Mouse (Mus musculus) right cerebral cortex, adult 2 months (tissue): ENCODE measurements around the gene Plp2.
A peak's percentile ranks its signal among the peaks of the same experiment; 100 is the strongest.
"Not testable (repeated sequence)": the region's sequence is repeated elsewhere in the genome, so short reads cannot be mapped to it uniquely, and the experiment has no call there.

Experiments used
- DNase-seq, 2 experiments: peaks; one replicate each; pipeline ENCODE4 v3.0.0; 2021 to 2022; ENCODE audit warnings: low spot score in 2 of 2

Plp2 gene

DNA sequence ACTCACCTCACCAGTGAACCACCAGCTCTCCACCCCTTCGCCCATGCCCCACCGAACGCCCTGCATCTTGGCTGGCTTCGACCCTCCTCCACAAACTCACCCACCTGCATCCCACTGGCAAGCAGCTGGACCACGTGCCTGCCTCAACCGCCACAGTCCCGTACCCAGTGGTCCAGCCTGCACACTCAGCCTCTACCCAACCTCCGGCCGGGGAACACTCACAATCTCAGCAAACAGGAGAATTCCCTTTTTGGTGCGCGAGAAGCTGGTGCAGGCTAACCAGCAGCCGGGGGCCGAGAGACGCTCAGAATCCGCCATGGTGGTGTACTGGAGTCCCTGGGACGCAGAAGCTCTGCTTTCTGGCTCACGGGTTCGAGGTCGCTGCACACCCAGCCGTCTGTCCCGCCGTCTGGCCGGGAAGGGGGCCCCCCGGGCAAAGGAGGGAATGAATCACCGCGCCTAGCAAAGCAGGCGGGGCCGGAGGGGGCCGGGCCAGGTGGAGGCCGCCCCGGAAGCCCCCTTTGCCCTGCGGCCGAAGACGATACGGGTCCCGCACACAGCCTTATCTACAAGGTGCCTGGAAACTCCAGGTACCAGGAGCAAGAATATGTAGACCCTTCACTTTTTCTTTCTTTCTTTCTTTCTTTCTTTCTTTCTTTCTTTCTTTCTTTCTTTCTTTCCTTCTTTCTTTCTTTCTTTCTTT lies at the start of gene Plp2:
Plp2 (minus strand) TSS at position 470 of the 703 bp plus-strand sequence.
- DNase-seq = peak in 1 of 2 experiments; percentile 22

DNA sequence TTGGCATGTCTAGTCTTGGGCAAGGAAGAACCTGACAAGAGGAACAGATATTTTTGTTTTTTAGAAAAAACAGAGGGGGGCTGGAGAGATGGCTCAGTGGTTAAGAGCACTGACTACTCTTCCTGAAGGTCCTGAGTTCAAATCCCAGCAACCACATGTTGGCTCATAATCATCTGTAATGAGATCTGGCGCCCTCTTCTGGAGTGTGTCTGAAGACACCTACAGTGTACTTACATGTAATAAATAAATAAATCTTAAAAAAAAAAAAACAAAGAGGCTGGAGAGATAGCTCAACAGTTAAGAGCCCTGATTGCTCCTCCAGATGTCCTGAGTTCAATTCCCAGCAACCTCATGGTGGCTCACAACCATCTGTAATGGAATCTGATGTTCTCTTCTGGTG lies 44.9 kb upstream of the Plp2 start:
- not testable (repeated sequence) for DNase-seq

DNA sequence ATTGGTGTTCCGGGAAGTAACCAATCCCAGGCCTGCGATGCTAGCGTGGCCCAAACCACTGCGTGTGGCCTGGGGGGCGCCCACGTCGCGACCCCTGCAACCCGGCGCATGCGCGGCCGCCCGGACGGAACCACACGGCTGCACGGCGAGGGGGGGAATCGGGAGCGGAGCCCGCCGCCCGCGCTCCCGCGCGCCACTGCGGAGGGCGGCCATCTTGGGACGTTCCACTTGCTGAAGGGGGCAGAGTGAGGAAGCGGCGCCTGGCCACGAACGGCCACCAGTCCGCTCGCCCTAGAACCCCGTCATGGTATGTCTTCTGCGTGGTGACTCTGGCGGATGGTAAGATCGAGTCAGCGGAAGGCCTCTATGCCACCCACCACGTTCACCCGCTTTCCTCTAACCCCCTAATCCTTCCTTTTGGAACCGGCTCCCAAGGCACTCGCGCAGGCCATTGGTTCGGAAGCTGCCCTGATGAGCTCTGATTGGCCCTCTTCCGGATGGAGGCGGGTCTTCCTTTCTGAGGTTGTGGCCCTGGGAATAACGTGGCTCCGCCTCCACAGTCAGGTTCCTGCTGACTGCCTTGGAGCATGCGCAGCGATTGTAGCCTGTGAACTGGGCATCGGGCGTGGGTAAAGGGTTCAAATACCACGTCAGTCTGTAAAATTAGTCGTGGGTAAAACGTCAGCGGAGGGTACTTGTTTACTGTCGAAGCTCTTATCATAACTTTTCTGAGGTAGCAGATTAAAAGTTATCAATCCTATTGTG lies 43.1 kb upstream of the Plp2 start, which contains the start of gene Wdr45:
Wdr45 (plus strand) TSS at position 199 of the 765 bp plus-strand sequence.
- DNase-seq = peak; percentile 93 to 94

DNA sequence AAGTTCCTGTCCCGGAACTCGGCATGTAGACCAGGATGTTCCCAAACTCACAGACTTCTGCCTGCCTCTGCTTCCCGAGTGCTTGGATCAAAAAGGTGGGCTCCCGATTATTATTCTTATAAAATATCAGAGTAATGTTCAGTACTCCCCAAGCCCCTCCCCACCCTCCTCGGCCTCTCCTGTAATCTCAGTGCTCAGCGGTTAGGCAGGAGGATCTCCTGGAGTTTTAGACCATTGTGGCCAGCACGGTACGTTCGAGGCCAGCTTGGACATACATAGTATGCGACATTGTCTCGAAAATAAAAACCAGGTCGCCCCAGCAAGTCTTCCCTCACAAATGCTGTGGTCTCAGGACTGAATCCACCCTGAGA lies 42.6 kb upstream of the Plp2 start:
- DNase-seq = not testable (repeated sequence)

DNA sequence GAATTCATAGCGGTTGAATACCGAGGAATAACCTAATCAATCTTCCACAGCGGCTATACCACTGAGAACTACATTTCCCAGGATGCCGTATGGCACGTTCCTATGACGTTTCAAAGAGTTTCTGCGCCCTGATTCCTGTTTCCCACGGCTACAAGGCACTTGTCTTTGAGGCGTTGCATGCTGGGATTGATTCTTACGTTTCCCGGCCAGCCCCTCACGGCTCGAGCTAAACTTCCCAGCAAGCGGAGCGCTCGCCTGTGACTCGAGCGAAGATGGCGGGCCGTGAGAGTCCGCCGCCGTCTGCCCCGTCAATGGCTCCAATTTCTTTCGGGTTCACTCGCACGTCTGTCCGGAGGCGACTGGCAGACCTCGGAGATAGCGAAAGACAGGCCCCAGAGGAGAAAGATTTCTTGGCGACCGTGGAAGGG lies 25.8 kb upstream of the Plp2 start, which contains the start of gene Gpkow:
Gpkow (plus strand) TSS at position 178 of the 428 bp plus-strand sequence.
- DNase-seq = peak; percentile 82 to 88

DNA sequence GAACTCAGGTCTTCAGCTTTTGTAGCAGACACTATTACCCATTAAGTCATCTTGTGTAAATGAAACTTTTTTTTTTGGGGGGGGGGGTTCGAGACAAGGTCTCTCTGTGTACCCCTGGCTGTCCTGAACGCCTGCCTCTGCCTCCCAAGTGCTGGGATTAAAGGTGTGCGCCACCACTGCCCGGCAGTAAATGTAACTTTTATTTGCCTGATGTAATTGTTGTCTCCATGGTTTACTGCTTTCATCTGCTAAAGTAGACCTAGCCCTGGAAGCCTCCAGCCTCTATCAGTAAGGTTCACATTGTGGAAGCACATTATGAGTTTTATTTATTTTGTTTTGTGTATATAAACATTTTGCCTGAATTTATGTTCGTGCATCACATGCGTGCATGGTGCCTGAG lies 25.3 kb upstream of the Plp2 start:
- no peak for DNase-seq

DNA sequence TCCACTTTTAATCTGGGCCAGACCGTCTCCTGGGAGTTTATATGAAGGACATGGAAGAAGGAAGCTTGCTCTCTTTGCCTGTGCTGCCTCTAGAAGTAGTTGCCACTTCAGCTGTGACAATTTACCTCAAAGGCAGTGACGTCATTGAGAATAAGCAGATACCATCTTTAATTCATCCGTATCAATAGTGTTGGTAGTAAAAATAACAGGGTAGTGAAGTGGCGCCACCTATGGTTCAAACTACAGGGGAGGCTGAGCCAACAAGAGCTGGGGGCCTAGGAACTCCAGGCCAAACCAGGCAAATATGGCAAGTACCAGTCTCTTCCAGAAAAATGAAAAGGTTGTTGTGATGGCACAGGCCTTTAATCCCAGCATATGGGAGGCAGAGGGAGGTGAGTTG lies 21.7 kb upstream of the Plp2 start:
- no peak for DNase-seq

DNA sequence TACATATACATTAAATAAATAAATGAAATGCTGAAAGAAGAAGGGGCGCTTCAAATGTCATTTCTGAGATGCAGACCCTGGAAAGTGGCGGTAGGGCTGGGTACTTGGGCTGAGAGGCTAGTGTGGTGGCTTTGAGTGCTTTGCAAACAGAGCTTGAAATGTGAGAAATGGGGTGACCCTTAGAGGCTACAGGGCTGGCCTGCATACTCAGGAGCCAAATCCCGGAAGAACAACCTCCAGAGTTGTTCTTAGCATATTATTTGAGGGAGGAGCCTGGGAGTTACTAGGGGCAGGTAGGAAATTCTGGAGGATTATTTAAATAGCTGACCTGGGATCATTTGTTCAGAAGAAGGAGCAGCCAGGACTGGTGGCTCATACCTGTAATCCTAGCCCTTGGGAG lies 19.3 kb upstream of the Plp2 start:
- no peak for DNase-seq

DNA sequence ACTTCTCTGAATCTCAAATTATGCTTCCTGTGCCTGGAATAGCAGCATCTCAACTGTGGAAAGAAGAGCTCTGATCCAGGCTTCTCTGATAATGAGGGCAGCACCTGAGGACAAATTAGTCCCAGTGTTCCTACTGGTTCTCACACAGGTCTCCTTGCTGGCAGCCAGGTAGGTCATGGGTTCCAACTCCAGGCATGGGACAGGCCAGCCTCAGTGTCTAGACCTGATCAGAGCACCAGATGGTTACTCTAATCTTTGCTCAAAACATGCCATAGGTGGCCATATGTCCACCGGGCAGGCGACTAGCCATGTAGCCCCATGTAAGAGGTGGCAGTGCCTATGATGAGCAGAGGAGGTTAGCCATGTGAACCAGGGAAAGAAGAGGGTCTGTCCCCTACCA lies 17.1 kb upstream of the Plp2 start:
- no peak for DNase-seq

DNA sequence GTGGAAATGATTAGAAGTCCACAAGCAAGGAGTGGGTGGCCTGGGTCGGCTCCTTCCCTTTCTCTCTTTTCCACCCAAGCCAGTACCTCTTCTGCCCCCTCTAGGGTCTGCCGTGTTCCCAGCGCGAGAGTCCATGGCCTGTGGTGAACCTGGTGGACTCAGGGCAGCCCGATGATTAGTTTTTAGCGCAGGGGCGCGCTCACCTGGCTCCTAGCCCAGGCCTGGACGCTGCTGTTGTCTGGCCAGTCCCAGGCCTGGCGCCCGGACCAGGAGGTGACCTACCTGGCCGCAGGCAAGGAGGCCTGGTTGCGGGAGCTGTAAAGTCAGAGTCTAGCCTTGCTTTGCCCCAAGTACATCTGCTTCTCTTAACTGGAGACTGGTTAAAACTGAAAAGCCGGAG lies 9.7 kb upstream of the Plp2 start, which contains the start of gene Magix:
Magix (minus strand) TSS at position 388 of the 400 bp plus-strand sequence.
- no peak for DNase-seq

DNA sequence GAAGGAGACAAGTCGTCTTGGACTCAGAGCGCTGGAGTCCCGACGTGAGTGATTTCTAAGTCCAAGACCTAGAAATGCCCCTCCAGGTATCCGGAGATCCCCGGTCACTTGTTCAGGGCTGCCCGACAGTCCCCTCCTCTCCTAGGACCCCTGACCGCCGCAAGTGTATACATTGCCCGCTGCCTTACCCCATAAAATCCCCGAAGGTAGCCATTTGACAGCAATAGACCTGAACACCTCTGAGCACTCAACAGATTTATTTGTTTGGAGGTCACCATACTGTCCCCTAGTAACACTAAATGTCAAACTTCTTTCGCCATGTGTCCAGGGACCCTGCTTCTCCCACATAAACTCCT lies 8.8 kb upstream of the Plp2 start:
- DNase-seq = no peak

DNA sequence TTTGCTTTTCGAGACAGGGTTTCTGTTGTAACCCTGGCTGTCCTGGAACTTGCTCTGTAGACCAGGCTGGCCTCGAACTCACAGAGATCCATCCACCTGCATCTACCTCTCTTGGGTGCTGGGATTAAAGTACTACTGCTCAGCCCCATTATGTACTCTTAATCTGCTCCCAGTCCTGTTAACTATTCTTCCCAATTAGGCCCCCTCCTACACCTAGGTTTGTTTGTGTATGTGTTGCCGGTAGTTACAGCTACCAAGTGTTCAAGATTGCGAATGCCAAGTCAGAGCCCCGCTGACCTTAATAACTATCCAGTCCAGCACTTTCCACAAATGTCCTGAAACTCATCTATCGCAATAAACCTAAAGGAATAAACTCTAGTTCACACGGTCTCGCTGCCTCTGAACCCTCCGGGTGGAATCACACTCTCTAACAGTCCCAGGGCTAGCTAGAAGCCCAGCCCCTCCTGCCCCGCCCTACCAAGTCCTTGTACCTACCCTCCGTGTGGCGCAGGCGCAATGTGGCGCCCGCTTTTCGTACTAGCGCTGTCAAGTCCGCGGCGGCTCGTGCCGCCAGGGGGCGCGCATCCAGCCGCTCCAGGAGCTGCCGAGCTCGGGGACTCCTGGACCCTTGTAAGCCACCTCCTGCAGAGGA lies 8.3 kb upstream of the Plp2 start:
- peak; percentile 82 to 85 for DNase-seq

DNA sequence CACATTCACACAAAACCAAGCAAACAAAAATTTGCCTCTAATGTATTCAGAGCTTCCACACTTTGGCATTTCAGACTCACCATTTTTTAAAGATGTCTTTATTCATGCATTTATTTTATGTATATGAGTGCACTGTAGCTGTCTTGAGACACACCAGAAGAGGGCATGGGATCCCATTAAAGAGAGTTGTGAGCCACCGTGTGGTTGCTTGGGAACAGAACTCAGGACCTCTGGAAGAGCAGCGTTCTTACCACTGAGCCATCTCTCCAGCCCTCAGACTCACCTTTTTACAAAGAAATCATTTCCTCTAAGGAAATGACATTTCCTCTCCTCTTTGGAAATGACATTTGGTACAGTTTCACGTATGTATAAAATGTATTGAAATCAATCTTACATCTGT lies 7.8 kb upstream of the Plp2 start:
- DNase-seq = no peak

DNA sequence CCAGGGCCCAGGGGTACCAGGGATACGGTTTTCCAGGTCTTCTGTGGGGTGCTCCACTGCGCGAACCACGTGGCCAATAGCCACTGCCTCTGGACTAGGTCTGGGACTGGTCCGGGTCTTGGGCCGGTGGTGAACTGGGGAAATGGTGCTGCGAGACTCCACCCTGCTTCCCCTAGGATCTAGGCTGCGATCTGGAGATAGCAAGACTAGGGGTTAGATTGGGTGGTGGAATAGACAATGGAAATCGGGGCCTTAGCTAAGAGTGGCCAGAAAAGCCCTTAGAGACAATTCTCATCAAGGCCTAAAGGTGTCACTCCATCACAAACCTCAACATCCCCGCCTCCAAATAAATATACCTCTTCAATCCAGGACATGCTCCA lies 3.8 kb upstream of the Plp2 start:
- DNase-seq = no peak

DNA sequence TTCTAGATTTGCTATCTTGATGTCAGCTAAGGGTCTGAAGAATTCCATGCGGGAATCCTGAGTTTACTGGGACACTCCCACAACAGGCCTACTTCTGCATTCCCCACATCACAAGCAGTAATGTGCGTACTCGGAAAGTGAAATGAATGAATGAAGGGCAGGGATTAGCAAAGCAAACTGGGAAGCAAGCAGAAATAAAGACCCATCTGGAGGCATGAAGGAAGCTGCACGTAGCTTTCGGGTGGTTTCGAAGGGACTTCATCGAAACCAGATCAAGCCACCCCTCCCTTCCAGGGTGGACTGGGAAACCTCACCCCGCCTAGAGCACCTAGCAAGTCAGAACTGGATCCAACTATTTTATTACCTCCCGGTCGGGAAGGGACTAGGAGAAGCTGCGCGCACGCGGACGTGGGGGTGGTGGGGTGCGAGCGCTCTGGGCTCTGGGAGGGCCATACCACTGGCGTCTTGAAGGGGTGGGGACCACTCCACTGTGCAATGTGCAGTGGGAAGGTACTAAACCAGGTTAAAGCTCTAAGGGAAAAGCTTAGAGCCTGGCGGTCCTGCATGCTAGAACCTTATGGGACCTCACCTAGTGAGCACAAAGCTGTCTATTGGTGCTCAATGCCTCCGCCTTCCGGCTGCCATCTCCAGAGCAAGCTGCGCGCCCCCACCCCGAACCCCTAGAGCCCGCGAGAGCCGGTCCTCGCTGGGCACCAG lies 3.3 kb upstream of the Plp2 start:
- DNase-seq = peak; percentile 16 to 25

DNA sequence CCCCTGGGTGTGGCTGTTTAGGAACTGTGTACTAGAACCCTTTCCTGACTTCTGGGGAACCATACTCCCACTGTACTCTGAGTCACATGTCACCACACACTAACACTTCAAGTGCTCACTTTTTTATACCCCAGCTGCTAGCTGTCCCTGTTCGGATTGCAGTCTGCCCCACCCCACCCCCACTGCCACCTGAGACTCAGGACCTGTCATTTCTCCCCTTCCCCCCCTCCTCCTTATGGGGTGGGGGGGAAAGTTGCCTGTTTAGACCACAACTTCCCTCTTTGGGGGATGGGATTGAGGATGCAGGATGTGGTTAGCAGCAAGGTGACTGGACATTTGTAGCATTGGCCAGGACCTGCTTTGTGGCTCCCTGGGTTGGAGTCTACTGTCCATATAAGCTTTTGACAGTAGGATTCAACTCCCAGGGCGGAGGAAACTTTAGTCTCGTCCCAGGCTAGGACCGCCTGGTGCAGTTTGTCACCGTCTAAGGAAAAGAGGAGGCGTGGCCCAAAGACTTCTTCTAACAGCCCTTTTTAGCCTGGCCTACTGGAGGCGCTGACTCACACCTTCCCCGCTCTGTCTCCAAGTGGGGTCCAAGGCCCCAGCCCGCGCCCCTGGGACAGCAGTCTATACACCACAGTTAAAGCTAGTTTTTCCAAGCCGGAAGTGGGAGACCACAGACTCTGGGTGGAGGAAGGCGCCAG lies 2.5 kb upstream of the Plp2 start:
- no peak for DNase-seq

DNA sequence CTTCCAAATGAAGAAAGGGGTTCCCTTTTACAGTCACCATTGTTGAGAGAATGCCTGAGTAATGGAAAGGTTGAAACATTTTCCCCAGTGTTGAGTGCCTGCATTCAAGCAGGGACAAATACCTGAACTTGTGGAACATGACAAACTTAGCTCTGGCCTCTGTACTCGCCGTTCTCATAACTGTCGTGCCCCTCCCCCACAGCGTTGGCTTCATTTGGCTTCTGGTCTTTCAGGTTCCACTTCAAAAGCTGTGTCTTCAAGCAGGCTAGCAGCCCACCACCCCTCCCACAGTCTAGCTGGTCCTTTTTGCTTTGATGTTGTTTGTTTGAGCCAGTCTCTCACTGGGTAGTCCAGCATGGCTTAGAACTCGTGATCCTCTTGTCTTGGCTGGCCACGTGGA lies 1.5 kb upstream of the Plp2 start:
- DNase-seq = no peak

DNA sequence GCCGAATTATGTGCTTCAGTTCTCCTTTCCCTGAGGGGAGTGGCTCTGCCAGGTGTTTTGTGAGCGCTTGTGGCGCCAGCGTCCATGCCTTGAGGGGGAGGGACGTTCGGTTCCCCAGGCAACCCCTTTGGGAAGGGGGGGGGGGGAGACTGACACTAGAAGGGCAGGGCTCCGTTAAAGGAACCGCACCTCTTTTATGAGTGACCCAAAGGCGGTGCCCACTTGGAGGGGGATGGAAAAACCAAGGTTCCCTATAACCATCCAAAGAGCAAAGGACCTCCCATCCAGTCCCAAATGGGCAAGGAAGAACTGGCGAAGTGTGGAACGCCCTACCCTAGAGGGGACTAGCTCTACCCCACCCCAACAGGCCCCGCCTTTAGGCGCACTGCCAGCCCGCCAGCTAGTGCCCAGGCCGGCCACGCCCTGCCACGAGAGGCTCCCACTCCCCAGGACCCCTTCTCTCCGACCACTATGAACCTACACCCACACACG lies 754 bp downstream of the Plp2 start:
- DNase-seq = peak in 1 of 2 experiments; percentile 23

DNA sequence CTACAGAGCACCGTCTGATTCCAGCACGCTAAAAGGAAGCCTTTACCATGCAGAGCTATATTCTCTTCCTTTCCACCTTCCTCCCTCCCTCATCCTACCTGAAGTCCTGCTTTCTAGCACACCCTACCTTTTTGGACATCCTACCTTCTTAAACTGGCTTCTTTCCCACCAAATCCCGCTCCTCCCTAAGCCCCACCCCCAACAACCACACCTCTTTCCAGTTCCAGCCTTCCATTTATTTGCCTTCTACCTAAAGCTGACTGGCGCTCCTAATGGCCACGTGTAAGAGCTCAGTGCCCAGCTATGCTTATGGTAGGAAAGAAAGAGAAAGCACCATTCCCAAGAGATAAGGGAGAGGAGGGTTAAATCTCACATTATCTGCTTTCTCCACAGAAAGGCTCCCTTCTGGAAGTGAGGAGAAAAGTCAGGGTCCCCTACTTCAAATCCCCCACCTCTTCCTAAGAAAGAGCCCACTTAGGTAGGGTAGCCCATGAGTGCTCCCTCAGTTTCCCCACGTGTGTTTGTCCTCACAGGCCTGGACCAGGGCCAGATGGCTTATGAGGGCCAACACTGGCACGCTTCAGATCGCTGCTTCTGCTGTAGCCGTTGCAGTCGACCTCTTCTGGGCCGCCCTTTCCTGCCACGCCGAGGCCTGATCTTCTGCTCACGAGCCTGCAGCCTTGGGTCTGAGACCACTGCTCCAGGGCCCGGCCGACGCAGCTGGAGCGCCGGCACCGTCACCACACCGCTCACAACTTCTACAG lies 5.3 kb downstream of the Plp2 start:
- DNase-seq = no peak

DNA sequence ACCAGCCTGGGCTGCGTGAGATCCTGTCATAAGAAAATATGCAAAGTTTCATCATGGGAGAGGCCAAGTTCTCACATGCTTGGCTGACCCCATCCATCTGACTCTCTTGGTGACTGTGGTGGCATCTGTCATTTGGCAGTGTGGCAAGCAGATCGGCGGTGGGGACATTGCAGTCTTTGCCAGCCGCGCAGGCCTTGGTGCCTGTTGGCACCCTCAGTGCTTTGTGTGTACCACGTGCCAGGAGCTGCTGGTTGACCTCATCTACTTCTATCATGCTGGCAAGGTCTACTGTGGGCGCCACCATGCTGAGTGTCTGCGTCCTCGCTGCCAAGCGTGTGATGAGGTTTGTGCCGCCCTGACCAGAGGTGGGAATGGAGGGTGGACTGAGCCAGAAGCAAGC lies 6.4 kb downstream of the Plp2 start:
- no peak for DNase-seq
